Mouse (Mus musculus) midbrain, embryonic 13.5 days (tissue): ENCODE data around the gene Dnal1. TPM values are rescaled to one million over a fixed set of nuclear protein-coding genes. Genes with fewer than 3 reads are reported as not detected.
"Not testable (repeated sequence)": the region's sequence is repeated elsewhere in the genome, so short reads cannot be mapped to it uniquely, and the experiment has no call there.

Experiments
- ATAC-seq: fragments of 200-750 bp; cut with Nextera tagmentation; 2 replicates; pipeline ENCODE4 v1.8.0; 2017; ENCODE audit warnings: mild to moderate bottlenecking, moderate TSS enrichment, moderate library complexity
- H3K27ac ChIP-seq: fragments of 300-500 bp; sonication (generic); 2 replicates; pipeline ENCODE4 v1.5.1; 2015; ENCODE audit warnings: inconsistent platforms, mild to moderate bottlenecking, moderate library complexity
- H3K27me3 ChIP-seq: fragments of 300-500 bp; sonication (generic); 2 replicates; pipeline ENCODE4 v1.6.1; 2015; ENCODE audit warnings: mild to moderate bottlenecking, inconsistent platforms
- H3K36me3 ChIP-seq: fragments of 300-500 bp; sonication (generic); 2 replicates; pipeline ENCODE4 v1.6.1; 2015; ENCODE audit warnings: mild to moderate bottlenecking, inconsistent platforms
- H3K4me1 ChIP-seq: fragments of 300-500 bp; sonication (generic); replicated peaks from 2 replicates; pipeline ENCODE4 v1.6.1; 2015; ENCODE audit warnings: inconsistent platforms
- H3K4me2 ChIP-seq: fragments of 300-500 bp; sonication (generic); replicated peaks from 2 replicates; pipeline ENCODE4 v1.6.1; 2015; ENCODE audit warnings: moderate library complexity, mild to moderate bottlenecking, inconsistent platforms
- H3K4me3 ChIP-seq: fragments of 300-500 bp; sonication (generic); replicated peaks from 2 replicates; pipeline ENCODE4 v1.5.1; 2015; ENCODE audit warnings: mild to moderate bottlenecking, inconsistent platforms
- H3K9ac ChIP-seq: fragments of 300-500 bp; sonication (generic); replicated peaks from 2 replicates; pipeline ENCODE4 v1.6.1; 2015; ENCODE audit warnings: mild to moderate bottlenecking, inconsistent platforms
- H3K9me3 ChIP-seq: fragments of 300-500 bp; sonication (generic); 2 replicates; pipeline ENCODE4 v1.6.1; 2016; ENCODE audit warnings: mild to moderate bottlenecking, inconsistent platforms
- WGBS: fragments of 180-500 bp; shearing (Covaris S2); methylation state at CpG from one replicate; pipeline ENCODE4 v1.1.7; 2015; 5-methylcytosine and 5-hydroxymethylcytosine counted together
- polyA plus RNA-seq: library from polyadenylated mRNA; unstranded; fragments of >200 nt; fragmentation: Nextera tagmentation; extraction: Ambion mirVana; gene quantifications from 2 replicates; pipeline ENCODE4 v1.2.1, GENCODE M21; 2015

Gene Dnal1
- 7.8 and 9.7 TPM in 2 replicates for polyA plus RNA-seq

- Histone ChIP-seq H3K9ac (peak within 1 kb of the TSS; percentile 77), H3K27me3 (no peaks in the 10 kb centered on the region), H3K9me3 (no peaks in the 10 kb centered on the region), H3K4me1 (peaks cover 12% of the 10 kb centered on the region), H3K4me2 (peak within 1 kb of the TSS; percentile 76), H3K36me3 (no peaks in the 10 kb centered on the region), H3K4me3 (peak within 1 kb of the TSS; percentile 79), H3K27ac (peak within 1 kb of the TSS; percentile 73)
- WGBS, result 3% methylated on average over 28 of the region's 35 CpGs
- ATAC-seq, result peak; percentile 99
Measured at GRCm38 (mm10) chr12:84114153-84114994, at the start of gene Dnal1. Gene Dnal1, plus strand, starts transcription at chr12:84114366.

DNA sequence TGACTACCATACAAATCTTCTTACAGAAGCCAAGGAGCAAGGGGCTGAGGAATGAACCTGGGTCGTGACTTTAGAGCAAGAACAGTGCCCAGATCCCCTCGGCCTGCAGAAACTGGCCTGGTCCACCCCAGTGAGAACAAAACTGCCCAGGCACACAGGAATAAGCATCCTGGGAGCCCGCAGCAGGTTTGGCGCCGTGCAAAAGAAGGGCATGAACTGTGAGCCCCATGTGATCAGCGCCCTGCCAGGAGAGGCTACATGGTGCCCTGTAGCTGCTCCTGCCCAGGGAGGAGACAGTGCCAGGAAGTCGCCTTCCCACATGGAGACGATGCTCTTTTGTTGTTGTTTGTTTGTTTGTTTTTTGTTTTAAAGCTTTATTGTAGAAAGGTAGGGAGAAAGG is 49.5 kb upstream of the Dnal1 start:
- no peaks in the 10 kb centered on the region for H3K36me3 ChIP-seq
- no peak overlapping the region for H3K9ac ChIP-seq
- no peak for ATAC-seq
- H3K27me3 ChIP-seq, result peaks cover 18% of the 10 kb centered on the region
- H3K4me3 ChIP-seq, result no peak overlapping the region
- H3K4me2 ChIP-seq, result no peak overlapping the region
- 0 out of 2 replicates have a peak, but pooled peaks cover under 1% of the 10 kb centered on the region for H3K4me1 ChIP-seq
- WGBS, result 73% methylated on average over 8 of the region's 8 CpGs
- H3K27ac ChIP-seq, result no peak overlapping the region
- no peaks in the 10 kb centered on the region for H3K9me3 ChIP-seq

DNA sequence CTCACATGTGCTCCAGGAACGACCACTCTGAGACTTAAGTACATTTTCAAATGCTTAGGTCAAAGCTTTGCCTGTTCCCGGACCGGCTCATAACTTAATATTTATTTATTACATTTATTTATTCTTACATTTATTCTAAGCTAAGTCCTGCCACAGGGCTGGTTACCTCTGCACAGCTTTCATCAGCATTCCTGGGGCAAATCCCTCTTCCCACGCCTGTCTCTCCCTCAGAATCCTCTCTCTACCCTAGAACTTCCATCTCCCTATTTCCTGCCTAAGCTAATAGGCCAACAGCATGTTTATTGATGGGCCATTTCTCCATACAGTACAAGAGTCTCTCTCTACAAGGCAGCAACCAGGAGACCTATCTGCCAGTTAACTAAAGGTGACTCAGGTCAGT is 46.4 kb upstream of the Dnal1 start:
- Histone ChIP-seq H3K9ac (no peak overlapping the region), H3K4me3 (no peak overlapping the region), H3K4me1 (0 out of 2 replicates have a peak, but pooled peaks cover 3% of the 10 kb centered on the region), H3K4me2 (no peak overlapping the region), H3K27me3 (peaks cover 33% of the 10 kb centered on the region), H3K36me3 (no peaks in the 10 kb centered on the region), H3K27ac (no peak overlapping the region), H3K9me3 (no peaks in the 10 kb centered on the region)
- no peak for ATAC-seq
- 80% methylated on average over 4 of the region's 4 CpGs for WGBS

GRCm38 (mm10) chr12:84068296-84068695 is 45.9 kb upstream of the Dnal1 start:
- Histone ChIP-seq H3K9me3 (no peaks in the 10 kb centered on the region), H3K4me3 (no peak overlapping the region), H3K4me1 (0 out of 2 replicates have a peak, but pooled peaks cover 3% of the 10 kb centered on the region), H3K27me3 (peaks cover 35% of the 10 kb centered on the region), H3K4me2 (no peak overlapping the region), H3K36me3 (no peaks in the 10 kb centered on the region), H3K9ac (no peak overlapping the region), H3K27ac (no peak overlapping the region)
- no peak for ATAC-seq
- 61% methylated on average over 8 of the region's 8 CpGs for WGBS

DNA sequence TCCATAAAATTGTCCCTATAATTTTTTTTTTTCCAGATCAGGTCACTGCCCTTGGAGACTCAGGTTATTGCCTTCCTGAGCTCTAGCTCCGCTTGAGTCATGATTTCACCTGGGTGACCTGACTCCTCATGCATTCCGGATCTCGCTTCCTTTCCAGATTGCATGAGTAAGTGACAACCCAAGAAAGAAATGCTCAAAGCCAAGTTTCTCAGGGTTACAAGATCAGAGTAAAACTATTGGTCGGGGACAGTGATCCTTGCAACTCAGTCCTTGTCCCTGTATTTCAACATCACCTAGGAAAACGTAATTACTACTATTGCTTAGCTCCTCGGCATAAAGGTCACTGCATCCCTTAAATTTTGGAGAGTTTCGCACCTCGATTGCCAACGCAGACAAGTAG is 45.2 kb upstream of the Dnal1 start, which contains the start of gene Acot5:
TSS of gene Acot5 (plus strand) at position 340 of the 400 bp plus-strand sequence.
- Histone ChIP-seq H3K9me3 (no peaks in the 10 kb centered on the region), H3K4me3 (peak within 1 kb of the TSS; percentile 40), H3K4me1 (0 out of 2 replicates have a peak, but pooled peaks cover 3% of the 10 kb centered on the region), H3K9ac (peak within 1 kb of the TSS; percentile 52), H3K4me2 (peak within 1 kb of the TSS; percentile 58), H3K36me3 (no peaks in the 10 kb centered on the region), H3K27ac (no peak within 1 kb of the TSS), H3K27me3 (peaks cover 35% of the 10 kb centered on the region)
- ATAC-seq, result no peak
- WGBS, result 54% methylated on average over 9 of the region's 9 CpGs

GRCm38 (mm10) chr12:84069582-84069981 is 44.6 kb upstream of the Dnal1 start:
- H3K27ac ChIP-seq, H3K4me1 ChIP-seq, ATAC-seq, H3K36me3 ChIP-seq, H3K9me3 ChIP-seq: not testable (repeated sequence)
- peaks cover 35% of the 10 kb centered on the region for H3K27me3 ChIP-seq
- peak overlapping the region; percentile 40 for H3K4me3 ChIP-seq
- H3K9ac ChIP-seq, result peak overlapping the region; percentile 52
- H3K4me2 ChIP-seq, result peak overlapping the region; percentile 58
- WGBS, result under 1% methylated on average over 38 of the region's 52 CpGs

GRCm38 (mm10) chr12:84071696-84072095 is 42.5 kb upstream of the Dnal1 start:
- 81% methylated on average over 2 of the region's 2 CpGs for WGBS
- Histone ChIP-seq H3K4me3 (no peak overlapping the region), H3K4me2 (no peak overlapping the region), H3K9me3 (no peaks in the 10 kb centered on the region), H3K36me3 (no peaks in the 10 kb centered on the region), H3K27me3 (peaks cover 35% of the 10 kb centered on the region), H3K9ac (no peak overlapping the region), H3K27ac (no peak overlapping the region), H3K4me1 (0 out of 2 replicates have a peak, but pooled peaks cover 3% of the 10 kb centered on the region)
- no peak for ATAC-seq

DNA sequence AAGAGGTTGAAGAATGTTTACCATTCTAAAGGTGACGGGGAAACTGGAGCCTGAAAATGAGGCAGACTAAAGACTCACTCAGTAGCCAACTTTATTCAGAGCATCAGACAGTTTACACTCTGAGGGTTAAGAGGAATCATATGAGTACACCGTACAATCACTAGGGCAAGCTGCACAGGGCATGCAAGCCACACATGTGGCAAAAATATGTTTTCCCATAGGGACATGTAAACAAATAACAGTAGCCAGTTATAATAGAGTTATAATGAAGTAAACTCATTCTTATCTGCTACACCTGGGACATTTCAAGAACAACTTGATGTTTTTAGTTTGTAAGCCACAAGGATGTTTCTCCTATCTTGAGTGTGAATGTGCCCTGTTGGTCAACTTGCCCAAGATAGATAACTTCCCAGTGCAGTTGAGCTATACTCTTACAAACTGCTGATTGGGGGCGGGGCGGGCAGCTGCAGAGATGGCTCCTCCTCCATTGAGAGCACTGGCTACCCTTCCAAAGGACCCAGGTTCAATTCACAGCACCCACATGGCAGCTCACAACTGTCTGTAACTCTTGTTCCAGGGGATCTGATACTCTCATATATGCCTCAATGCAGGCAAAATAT is 36.7 kb upstream of the Dnal1 start:
- Histone ChIP-seq H3K27me3 (peaks cover 2% of the 10 kb centered on the region; the same call in 1 of the 2 replicates), H3K9me3 (no peaks in the 10 kb centered on the region), H3K4me1 (no peaks in the 10 kb centered on the region), H3K4me2 (no peak overlapping the region), H3K4me3 (no peak overlapping the region), H3K9ac (no peak overlapping the region), H3K27ac (no peak overlapping the region), H3K36me3 (no peaks in the 10 kb centered on the region)
- WGBS, result 86% methylated on average over 4 of the region's 4 CpGs
- no peak for ATAC-seq

GRCm38 (mm10) chr12:84083842-84084241 is 30.3 kb upstream of the Dnal1 start:
- H3K4me2 ChIP-seq, result no peak overlapping the region
- H3K4me3 ChIP-seq, result no peak overlapping the region
- ATAC-seq, result no peak
- H3K36me3 ChIP-seq, result no peaks in the 10 kb centered on the region
- H3K9me3 ChIP-seq, result no peaks in the 10 kb centered on the region
- WGBS, result 92% methylated on average over 2 of the region's 2 CpGs
- H3K27me3 ChIP-seq, result no peaks in the 10 kb centered on the region
- H3K27ac ChIP-seq, result no peak overlapping the region
- no peak overlapping the region for H3K9ac ChIP-seq
- H3K4me1 ChIP-seq, result no peaks in the 10 kb centered on the region

- no peak for ATAC-seq
- Histone ChIP-seq H3K4me2 (no peak overlapping the region), H3K9me3 (peaks cover 4% of the 10 kb centered on the region; the same call in 1 of the 2 replicates), H3K36me3 (no peaks in the 10 kb centered on the region), H3K4me1 (no peaks in the 10 kb centered on the region), H3K9ac (no peak overlapping the region), H3K4me3 (no peak overlapping the region), H3K27me3 (no peaks in the 10 kb centered on the region), H3K27ac (no peak overlapping the region)
- WGBS, result 92% methylated on average over 4 of the region's 4 CpGs
Measured at GRCm38 (mm10) chr12:84084581-84084980, 29.6 kb upstream of the Dnal1 start.

- WGBS, result 89% methylated on average over 5 of the region's 5 CpGs
- H3K36me3 ChIP-seq, result not testable (repeated sequence)
Measured at GRCm38 (mm10) chr12:84094666-84095065, 19.5 kb upstream of the Dnal1 start.

GRCm38 (mm10) chr12:84099605-84100004 is 14.6 kb upstream of the Dnal1 start:
- Histone ChIP-seq H3K9ac (no peak overlapping the region), H3K9me3 (no peaks in the 10 kb centered on the region)
- no peak for ATAC-seq

More at GRCm38 (mm10) chr12:84094666-84095065, 19.5 kb upstream of the Dnal1 start:
- not testable (repeated sequence) for H3K4me3 ChIP-seq, ATAC-seq, H3K27ac ChIP-seq, H3K4me2 ChIP-seq, H3K27me3 ChIP-seq, H3K4me1 ChIP-seq, H3K9ac ChIP-seq
- peaks cover 21% of the 10 kb centered on the region for H3K9me3 ChIP-seq

More at GRCm38 (mm10) chr12:84099605-84100004, 14.6 kb upstream of the Dnal1 start:
- no peak overlapping the region for H3K4me3 ChIP-seq
- WGBS, result 99% methylated on average over 2 of the region's 2 CpGs
- no peak overlapping the region for H3K27ac ChIP-seq
- peaks cover 5% of the 10 kb centered on the region; the same call in 1 of the 2 replicates for H3K4me1 ChIP-seq
- H3K36me3 ChIP-seq, result no peaks in the 10 kb centered on the region
- H3K4me2 ChIP-seq, result no peak overlapping the region
- H3K27me3 ChIP-seq, result peaks cover 4% of the 10 kb centered on the region; the same call in 1 of the 2 replicates
